Mouse (Mus musculus): ENCODE measurements around the gene Efna2. TPM values are rescaled to one million over a fixed set of nuclear protein-coding genes. Genes with fewer than 3 reads are reported as not detected.

The Efna2 gene
- total and polyA plus RNA-seq, 3 experiments, result 0.23 to 1.5 (median 0.86) TPM

GRCm38 (mm10) chr10:80130403-80131031 lies 48.8 kb upstream of the Efna2 start:
- in situ Hi-C loops (cut with MboI; ENCODE audit: low pct_ligation_motif_present, low pct_unique_long_range_greater_than_20kb, low sequenced_read_pairs) (no loop called here), dilution Hi-C loops (cut with MboI; ENCODE audit: extremely low pct_ligation_motif_present, extremely low pct_unique_long_range_greater_than_20kb, low sequenced_read_pairs) (no loop called here)
- TF ChIP-seq E2F4 (IDR thresholded peaks at IDR 0.05; ENCODE audit: insufficient replicate concordance, low read depth, low read length) (no peak), MYC (IDR thresholded peaks at IDR 0.05; ENCODE audit: low read depth, low read length) (no peak), EP300 (IDR thresholded peaks at IDR 0.05; ENCODE audit: low read length) (no peak), ZMIZ1 (IDR thresholded peaks at IDR 0.05; ENCODE audit: low read depth, low read length) (no peak), ZKSCAN1 (IDR thresholded peaks at IDR 0.05; ENCODE audit: borderline replicate concordance, low read depth, low read length) (no peak), POLR2AphosphoS2 (IDR thresholded peaks at IDR 0.05; ENCODE audit: low read depth, low read length) (no peak), ELF1 (IDR thresholded peaks at IDR 0.05; ENCODE audit: low read depth, low read length) (no peak), MAX (IDR thresholded peaks at IDR 0.05; ENCODE audit: low read length) (no peak), SMC3 (IDR thresholded peaks at IDR 0.05; ENCODE audit: low read depth, low read length) (no peak), TCF12 (IDR thresholded peaks at IDR 0.05; ENCODE audit: low read depth, low read length) (no peak)
- Histone ChIP-seq H3K4me3 (replicated peaks in 1 of 3; ENCODE audit: low read depth in 2 of 3, low read length in 2 of 3, poor library complexity in 1 of 3) (no peak overlapping the region), H3K4me2 (ENCODE audit: insufficient read depth, low read depth, poor library complexity, severe bottlenecking) (no peak overlapping the region), H3K36me3 (replicated peaks in 1 of 2; ENCODE audit: control insufficient read depth in 1 of 2, insufficient read depth in 1 of 2, low read length in 1 of 2) (peaks cover 73 to 87% of the 10 kb centered on the region in 2 experiments), H3K27me3 (replicated peaks) (no peaks in the 10 kb centered on the region), H3K79me2 (replicated peaks; ENCODE audit: control insufficient read depth, extremely low read depth, insufficient read depth, poor library complexity, severe bottlenecking) (no peaks in the 10 kb centered on the region), H3K9ac (ENCODE audit: insufficient read depth, low read depth) (no peak overlapping the region), H3K4me1 (ENCODE audit: control insufficient read depth in 1 of 2, insufficient read depth in 2 of 2) (peaks cover 6 to 9% of the 10 kb centered on the region in 2 experiments; a peak in 3 of 4 replicates), H3K27ac (ENCODE audit: insufficient read depth, low read depth) (no peak overlapping the region), H3K9me3 (replicated peaks; ENCODE audit: low read length) (no peaks in the 10 kb centered on the region)
- no peak for DNase-seq (ENCODE audit: extremely low read depth)

- Histone ChIP-seq H3K79me2 (replicated peaks; ENCODE audit: control insufficient read depth, extremely low read depth, insufficient read depth, poor library complexity, severe bottlenecking) (no peaks in the 10 kb centered on the region), H3K4me2 (ENCODE audit: insufficient read depth, low read depth, poor library complexity, severe bottlenecking) (no peak overlapping the region), H3K4me1 (ENCODE audit: control insufficient read depth in 1 of 2, insufficient read depth in 2 of 2) (peaks cover 6 to 9% of the 10 kb centered on the region in 2 experiments; a peak in 3 of 4 replicates), H3K27me3 (replicated peaks) (no peaks in the 10 kb centered on the region), H3K4me3 (replicated peaks in 1 of 3; ENCODE audit: low read depth in 2 of 3, low read length in 2 of 3, poor library complexity in 1 of 3) (peak overlapping the region in 1 of 3 experiments; percentile 0), H3K27ac (ENCODE audit: insufficient read depth, low read depth) (no peak overlapping the region), H3K9me3 (replicated peaks; ENCODE audit: low read length) (no peaks in the 10 kb centered on the region), H3K9ac (ENCODE audit: insufficient read depth, low read depth) (no peak overlapping the region), H3K36me3 (replicated peaks in 1 of 2; ENCODE audit: control insufficient read depth in 1 of 2, insufficient read depth in 1 of 2, low read length in 1 of 2) (peaks cover 63 to 77% of the 10 kb centered on the region in 2 experiments)
- in situ Hi-C loops (cut with MboI; ENCODE audit: low pct_ligation_motif_present, low pct_unique_long_range_greater_than_20kb, low sequenced_read_pairs), result no loop called here
- no peak for DNase-seq (ENCODE audit: extremely low read depth)
- dilution Hi-C loops (cut with MboI; ENCODE audit: extremely low pct_ligation_motif_present, extremely low pct_unique_long_range_greater_than_20kb, low sequenced_read_pairs), result no loop called here
- no peak for TF ChIP-seq KAT2A (IDR thresholded peaks at IDR 0.05; ENCODE audit: insufficient replicate concordance, low read length)
- TF ChIP-seq MXI1 (IDR thresholded peaks at IDR 0.05; ENCODE audit: low read depth, low read length), result no peak
- no peak for TF ChIP-seq PAX5 (IDR thresholded peaks at IDR 0.05; ENCODE audit: low read length)
- TF ChIP-seq ZMIZ1 (IDR thresholded peaks at IDR 0.05; ENCODE audit: low read depth, low read length), result no peak
- no peak for TF ChIP-seq SMC3 (IDR thresholded peaks at IDR 0.05; ENCODE audit: low read depth, low read length)
- TF ChIP-seq CHD1 (IDR thresholded peaks at IDR 0.05; ENCODE audit: low read depth, low read length), result no peak
- no peak for TF ChIP-seq NELFE (IDR thresholded peaks at IDR 0.05; ENCODE audit: low read depth, low read length)
- no peak for TF ChIP-seq RCOR1 (conservative IDR thresholded peaks at IDR 0.05; ENCODE audit: low read depth, low read length)
- TF ChIP-seq NRF1 (IDR thresholded peaks at IDR 0.05; ENCODE audit: low read depth, low read length), result no peak
- TF ChIP-seq UBTF (IDR thresholded peaks at IDR 0.05; ENCODE audit: low read depth, low read length), result no peak
- TF ChIP-seq ZNF384 (IDR thresholded peaks at IDR 0.05; ENCODE audit: low read depth, low read length), result no peak
- TF ChIP-seq HCFC1 (IDR thresholded peaks at IDR 0.05; ENCODE audit: low read depth, low read length), result no peak
- TF ChIP-seq GABPA (IDR thresholded peaks at IDR 0.05; ENCODE audit: insufficient replicate concordance, low read depth, low read length), result no peak
- no peak for TF ChIP-seq RAD21 (IDR thresholded peaks at IDR 0.05; ENCODE audit: low read depth, low read length)
- no peak for TF ChIP-seq BHLHE40 (IDR thresholded peaks at IDR 0.05; ENCODE audit: low read depth, low read length)
- TF ChIP-seq ETS1 (conservative IDR thresholded peaks at IDR 0.05; ENCODE audit: low read depth, low read length), result no peak
- TF ChIP-seq ELF1 (IDR thresholded peaks at IDR 0.05; ENCODE audit: low read depth, low read length), result no peak
- TF ChIP-seq USF2 (conservative IDR thresholded peaks at IDR 0.05; ENCODE audit: low read depth, low read length), result no peak
- no peak for TF ChIP-seq CTCF (conservative IDR thresholded peaks at IDR 0.05 in 1 of 2, IDR thresholded peaks at IDR 0.05 in 1 of 2; ENCODE audit: low read depth in 2 of 2, low read length in 2 of 2)
- no peak for TF ChIP-seq ZKSCAN1 (IDR thresholded peaks at IDR 0.05; ENCODE audit: borderline replicate concordance, low read depth, low read length)
Observed at GRCm38 (mm10) chr10:80131316-80131951, 47.8 kb upstream of the Efna2 start.

Data from CH12.LX (cell line).